Mouse (Mus musculus) erythroblast, adult 5-6 weeks (primary cell): Measurements from ENCODE around the gene Gm37419. TPM values are rescaled to one million over a fixed set of nuclear protein-coding genes. Genes with fewer than 3 reads are reported as not detected.

ENCODE experiments used
- total RNA-seq, 2 experiments: library from RNA; stranded (forward) in 1 of 2; stranded (reverse) in 1 of 2; fragments of 150-400 nt in 1 of 2; fragments of 200-764, 138-1000 nt in 1 of 2; gene quantifications; 2 replicates each; pipeline versions ENCODE4 v1.2.3 to v1.2.4; 2015 to 2017; ENCODE audit warnings: low replicate concordance in 2 of 2

Gene Gm37419
- total RNA-seq, 2 experiments from 2014 or later = not detected

Other genes starting within 250 kb of the Gm37419 start
- gene Sst, start 97.5 kb upstream of the Gm37419 start, total RNA-seq (2015; ENCODE audit: low replicate concordance) = not detected in 2 replicates
- not detected in 2 replicates for gene Sst, start 97.5 kb upstream of the Gm37419 start, total RNA-seq (2017; ENCODE audit: low replicate concordance)
- gene Rtp2, start 56.1 kb upstream of the Gm37419 start, total RNA-seq (2015; ENCODE audit: low replicate concordance) = not detected in 2 replicates
- not detected in 2 replicates for gene Rtp2, start 56.1 kb upstream of the Gm37419 start, total RNA-seq (2017; ENCODE audit: low replicate concordance)
- 5.2 and 7.9 TPM in 2 replicates for gene Bcl6, start 370 bp downstream of the Gm37419 start, total RNA-seq (2015; ENCODE audit: low replicate concordance)
- gene Bcl6, start 370 bp downstream of the Gm37419 start, total RNA-seq (2017; ENCODE audit: low replicate concordance) = 3.7 and 4.2 TPM in 2 replicates